Mouse (Mus musculus): ENCODE results near the gene Gm10320. TPM values are rescaled to one million over a fixed set of nuclear protein-coding genes. Genes with fewer than 3 reads are reported as not detected.

Gm10320 gene
- polyA plus RNA-seq, 1 experiment from 2014 or later, result not detected

- 75% methylated on average over 4 of the region's 4 CpGs for WGBS (ENCODE audit: missing documents)
- Histone ChIP-seq H3K27ac (no peak overlapping the region), H3K36me3 (ENCODE audit: inconsistent target) (no peaks in the 10 kb centered on the region), H3K79me2 (ENCODE audit: inconsistent target) (no peaks in the 10 kb centered on the region), H3K4me3 (ENCODE audit: inconsistent target) (no peak overlapping the region)
These were observed 30.3 kb downstream of the Gm10320 start for GRCm38 (mm10) chr13:98461467-98461866.

GRCm38 (mm10) chr13:98456398-98456797, 35.4 kb downstream of the Gm10320 start:
- 64% methylated on average over 2 of the region's 2 CpGs for WGBS (ENCODE audit: missing documents)
- Histone ChIP-seq H3K27ac (no peak overlapping the region), H3K36me3 (ENCODE audit: inconsistent target) (no peaks in the 10 kb centered on the region), H3K79me2 (ENCODE audit: inconsistent target) (no peaks in the 10 kb centered on the region), H3K4me3 (ENCODE audit: inconsistent target) (no peak overlapping the region)

- Histone ChIP-seq H3K27ac (no peak overlapping the region), H3K4me3 (ENCODE audit: inconsistent target) (no peak overlapping the region), H3K79me2 (ENCODE audit: inconsistent target) (no peaks in the 10 kb centered on the region), H3K36me3 (ENCODE audit: inconsistent target) (no peaks in the 10 kb centered on the region)
- 92% methylated on average over 10 of the region's 10 CpGs for WGBS (ENCODE audit: missing documents)
These were observed 36.2 kb downstream of the Gm10320 start for GRCm38 (mm10) chr13:98455646-98456045.

- Histone ChIP-seq H3K4me3 (ENCODE audit: inconsistent target) (no peak overlapping the region), H3K79me2 (ENCODE audit: inconsistent target) (no peaks in the 10 kb centered on the region), H3K36me3 (ENCODE audit: inconsistent target) (no peaks in the 10 kb centered on the region), H3K27ac (no peak overlapping the region)
- WGBS (ENCODE audit: missing documents), result 87% methylated on average over 12 of the region's 12 CpGs
These were observed 37.4 kb downstream of the Gm10320 start for GRCm38 (mm10) chr13:98454224-98454967.

GRCm38 (mm10) chr13:98453146-98453545, 38.7 kb downstream of the Gm10320 start:
- Histone ChIP-seq H3K4me3 (ENCODE audit: inconsistent target) (no peak overlapping the region), H3K27ac (no peak overlapping the region), H3K79me2 (ENCODE audit: inconsistent target) (no peaks in the 10 kb centered on the region), H3K36me3 (ENCODE audit: inconsistent target) (no peaks in the 10 kb centered on the region)
- WGBS (ENCODE audit: missing documents), result 84% methylated on average over 4 of the region's 4 CpGs

- Histone ChIP-seq H3K27ac (no peak overlapping the region), H3K36me3 (ENCODE audit: inconsistent target) (no peaks in the 10 kb centered on the region), H3K79me2 (ENCODE audit: inconsistent target) (no peaks in the 10 kb centered on the region), H3K4me3 (ENCODE audit: inconsistent target) (no peak overlapping the region)
These were observed 43.1 kb downstream of the Gm10320 start for GRCm38 (mm10) chr13:98448696-98449095.

- 76% methylated on average over 6 of the region's 6 CpGs for WGBS (ENCODE audit: missing documents)
- no peaks in the 10 kb centered on the region for H3K79me2 ChIP-seq (ENCODE audit: inconsistent target)
- H3K27ac ChIP-seq, result no peak overlapping the region
- H3K36me3 ChIP-seq (ENCODE audit: inconsistent target), result no peaks in the 10 kb centered on the region
- no peak overlapping the region for H3K4me3 ChIP-seq (ENCODE audit: inconsistent target)
These were observed 44.1 kb downstream of the Gm10320 start for GRCm38 (mm10) chr13:98447741-98448140.

- Histone ChIP-seq H3K4me3 (ENCODE audit: inconsistent target) (no peak overlapping the region), H3K79me2 (ENCODE audit: inconsistent target) (no peaks in the 10 kb centered on the region), H3K27ac (no peak overlapping the region), H3K36me3 (ENCODE audit: inconsistent target) (no peaks in the 10 kb centered on the region)
- 95% methylated on average over 7 of the region's 7 CpGs for WGBS (ENCODE audit: missing documents)
These were observed 46.2 kb downstream of the Gm10320 start for GRCm38 (mm10) chr13:98445391-98446125.

GRCm38 (mm10) chr13:98441001-98441400, 50.8 kb downstream of the Gm10320 start:
- Histone ChIP-seq H3K4me3 (ENCODE audit: inconsistent target) (no peak overlapping the region), H3K27ac (no peak overlapping the region), H3K79me2 (ENCODE audit: inconsistent target) (no peaks in the 10 kb centered on the region), H3K36me3 (ENCODE audit: inconsistent target) (no peaks in the 10 kb centered on the region)
- WGBS (ENCODE audit: missing documents), result 89% methylated on average over 4 of the region's 4 CpGs

GRCm38 (mm10) chr13:98440293-98440952, 51.4 kb downstream of the Gm10320 start:
- no peak overlapping the region for H3K4me3 ChIP-seq (ENCODE audit: inconsistent target)
- 67% methylated on average over 9 of the region's 13 CpGs for WGBS (ENCODE audit: missing documents)
- no peaks in the 10 kb centered on the region for H3K79me2 ChIP-seq (ENCODE audit: inconsistent target)
- H3K36me3 ChIP-seq (ENCODE audit: inconsistent target), result no peaks in the 10 kb centered on the region
- H3K27ac ChIP-seq, result no peak overlapping the region

Other genes with a start within 250 kb of the Gm10320 start
- 12.3 to 19.6 TPM (median 15.1 TPM) in 3 replicates for gene Utp15, start 229.0 kb downstream of the Gm10320 start, polyA plus RNA-seq (2018)
- gene Ankra2, start 228.9 kb downstream of the Gm10320 start, polyA plus RNA-seq (2018), result 17.2 to 20.5 TPM (median 18.5 TPM) in 3 replicates
- not detected in 3 replicates for gene Gm21976, start 212.1 kb downstream of the Gm10320 start, polyA plus RNA-seq (2018)
- gene Btf3, start 175.0 kb downstream of the Gm10320 start, polyA plus RNA-seq (2018), result 403 to 596 TPM (median 502 TPM) in 3 replicates
- gene Foxd1, start 137.8 kb downstream of the Gm10320 start, polyA plus RNA-seq (2018), result not detected in 3 replicates
- not detected in 3 replicates for gene Tmem174, start 145.4 kb upstream of the Gm10320 start, polyA plus RNA-seq (2018)
- 19.9 to 34.2 TPM (median 33.5 TPM) in 3 replicates for gene Tmem171, start 202.8 kb upstream of the Gm10320 start, polyA plus RNA-seq (2018)